Mouse (Mus musculus) G1E (cell line): ENCODE results near the gene Cdh18. TPM values are rescaled to one million over a fixed set of nuclear protein-coding genes. Genes with fewer than 3 reads are reported as not detected.

Experiments used
- ATAC-seq: 2 replicates; pipeline ENCODE4 v1.8.0; 2016; ENCODE audit warnings: mild to moderate bottlenecking; ENCODE audit not compliant: insufficient number of reproducible peaks, poor library complexity, low FRiP score, severe bottlenecking; ENCODE audit errors: extremely low read depth
- DNase-seq: peaks from one replicate; pipeline ENCODE4 v3.0.0; 2012; ENCODE audit warnings: low spot score
- H3K27me3 ChIP-seq: 2 replicates; pipeline ENCODE4 v1.6.1; 2012; ENCODE audit warnings: mild to moderate bottlenecking, low read length, inconsistent platforms; ENCODE audit not compliant: insufficient read depth
- H3K36me3 ChIP-seq: replicated peaks from 2 replicates; pipeline ENCODE3; 2012; ENCODE audit warnings: mild to moderate bottlenecking, inconsistent platforms
- H3K4me1 ChIP-seq: 2 replicates; pipeline ENCODE4 v1.6.1; 2012; ENCODE audit warnings: low read depth, low read length, inconsistent platforms, mixed read lengths; ENCODE audit not compliant: insufficient read depth
- H3K4me3 ChIP-seq: 2 replicates; pipeline ENCODE4 v1.5.1; 2012; ENCODE audit warnings: low read depth, mild to moderate bottlenecking, inconsistent platforms, low read length, moderate library complexity, mixed read lengths
- H3K9me3 ChIP-seq: replicated peaks from 2 replicates; pipeline ENCODE4 v1.6.1; 2012; ENCODE audit warnings: inconsistent platforms
- CTCF ChIP-seq: IDR thresholded peaks from 2 replicates; pipeline ENCODE4 v1.5.1; 2012; ENCODE audit warnings: low read depth, low read length, inconsistent platforms, mixed read lengths
- GATA1 ChIP-seq: IDR thresholded peaks from 2 replicates; pipeline ENCODE4 v1.6.1; 2012; ENCODE audit warnings: borderline replicate concordance, low read length, inconsistent platforms, mixed read lengths
- GATA2 ChIP-seq: IDR thresholded peaks from 2 replicates; pipeline ENCODE4 v1.6.1; 2012; ENCODE audit warnings: low read depth, low read length, inconsistent platforms, borderline replicate concordance
- POLR2AphosphoS5 ChIP-seq: IDR thresholded peaks from 2 replicates; pipeline ENCODE4 v1.6.1; 2012; ENCODE audit warnings: low read depth, low read length, inconsistent platforms; ENCODE audit not compliant: insufficient replicate concordance
- TAL1 ChIP-seq: conservative IDR thresholded peaks from 2 replicates; pipeline ENCODE4 v1.6.1; 2012; ENCODE audit warnings: low read depth, low read length, inconsistent platforms, mixed read lengths
- polyA plus RNA-seq: library from polyadenylated mRNA; stranded (reverse); fragments of >175 nt; gene quantifications from 2 replicates; pipeline ENCODE4 v1.2.3, GENCODE M21; 2012
- total RNA-seq, 2 experiments: library from RNA; stranded (forward) in 1 of 2; stranded (reverse) in 1 of 2; fragments of 200-1000 nt in 1 of 2; fragments of >200 nt in 1 of 2; fragmentation: Nextera tagmentation in 1 of 2; gene quantifications; 2 replicates each; pipeline ENCODE4 v1.2.3; 2014 to 2017

The Cdh18 gene
- total and polyA plus RNA-seq, 3 experiments: 0.16 TPM; not detected in 2

DNA sequence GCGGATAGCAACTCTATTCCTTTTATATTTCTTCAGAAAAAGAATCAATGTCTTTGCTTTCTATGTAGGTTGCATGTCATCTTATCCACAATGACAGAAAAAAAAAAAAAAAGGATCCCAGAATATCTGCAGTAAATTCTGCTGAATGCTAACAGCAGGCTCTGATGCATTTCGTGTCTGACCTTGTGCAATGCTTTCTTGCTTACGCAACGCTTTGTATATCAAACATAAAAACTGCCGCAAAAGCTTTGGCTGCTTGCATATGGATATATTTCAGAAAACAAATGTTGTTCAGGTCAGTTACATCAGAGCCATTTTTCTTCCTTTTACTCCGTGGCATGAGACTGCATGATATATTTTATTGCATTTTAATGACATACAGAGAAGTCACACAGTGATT, 240.9 kb downstream of the Cdh18 start:
- H3K9me3 ChIP-seq: no peaks in the 10 kb centered on the region
- no peaks in the 10 kb centered on the region for H3K36me3 ChIP-seq
- H3K27me3 ChIP-seq: no peaks in the 10 kb centered on the region
- TF ChIP-seq CTCF (no peak), POLR2AphosphoS5 (no peak), GATA2 (no peak), GATA1 (no peak), TAL1 (no peak)
- DNase-seq (no peak), ATAC-seq (no peak)
- H3K4me3 ChIP-seq: no peak overlapping the region
- no peaks in the 10 kb centered on the region for H3K4me1 ChIP-seq

- H3K36me3 ChIP-seq: no peaks in the 10 kb centered on the region
These were observed 243.0 kb downstream of the Cdh18 start for GRCm38 (mm10) chr15:22791791-22792190.

DNA sequence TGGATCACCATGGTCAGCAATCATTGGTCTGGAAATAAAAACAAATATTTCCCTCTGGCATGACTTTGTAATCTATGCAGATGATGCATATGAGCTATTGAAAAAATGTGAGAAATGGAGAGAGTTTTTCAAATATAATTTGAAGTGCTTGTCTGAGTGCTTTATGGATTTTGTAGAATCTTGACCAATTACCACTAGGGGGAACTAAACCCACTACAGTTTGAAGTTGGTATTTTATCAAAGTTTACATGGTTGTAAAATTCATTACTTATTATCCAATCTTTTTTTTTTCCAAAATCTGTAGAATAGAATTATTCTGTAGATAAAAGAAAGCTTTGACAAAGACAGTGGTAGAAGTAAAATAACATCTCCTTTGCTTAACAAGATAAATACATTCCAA, 284.3 kb downstream of the Cdh18 start:
- Histone ChIP-seq H3K4me3 (no peak overlapping the region), H3K4me1 (no peaks in the 10 kb centered on the region), H3K36me3 (no peaks in the 10 kb centered on the region), H3K9me3 (no peaks in the 10 kb centered on the region), H3K27me3 (no peaks in the 10 kb centered on the region)
- ATAC-seq (no peak), DNase-seq (no peak)
- TF ChIP-seq CTCF: no peak
- TF ChIP-seq POLR2AphosphoS5: no peak
- no peak for TF ChIP-seq GATA1
- no peak for TF ChIP-seq TAL1
- TF ChIP-seq GATA2: no peak

More at GRCm38 (mm10) chr15:22791791-22792190, 243.0 kb downstream of the Cdh18 start:
- Histone ChIP-seq H3K4me1 (no peaks in the 10 kb centered on the region), H3K4me3 (no peak overlapping the region), H3K9me3 (no peaks in the 10 kb centered on the region), H3K27me3 (no peaks in the 10 kb centered on the region)
- TF ChIP-seq GATA1 (no peak), GATA2 (no peak), POLR2AphosphoS5 (no peak)
- no peak for ATAC-seq
- DNase-seq: no peak

GRCm38 (mm10) chr15:22837173-22837572, 288.4 kb downstream of the Cdh18 start:
- ATAC-seq: no peak
- Histone ChIP-seq H3K36me3 (no peaks in the 10 kb centered on the region), H3K4me3 (no peak overlapping the region), H3K27me3 (no peaks in the 10 kb centered on the region), H3K9me3 (no peaks in the 10 kb centered on the region), H3K4me1 (no peaks in the 10 kb centered on the region)
- DNase-seq: no peak
- TF ChIP-seq CTCF: no peak
- no peak for TF ChIP-seq POLR2AphosphoS5
- no peak for TF ChIP-seq GATA1

GRCm38 (mm10) chr15:22857704-22858103, 308.9 kb downstream of the Cdh18 start:
- H3K9me3 ChIP-seq: no peaks in the 10 kb centered on the region
- no peak for ATAC-seq
- DNase-seq: no peak
- H3K4me3 ChIP-seq: no peak overlapping the region
- no peaks in the 10 kb centered on the region for H3K27me3 ChIP-seq
- H3K36me3 ChIP-seq: no peaks in the 10 kb centered on the region
- TF ChIP-seq GATA1: no peak
- TF ChIP-seq TAL1: no peak
- no peak for TF ChIP-seq POLR2AphosphoS5
- no peak for TF ChIP-seq CTCF
- no peak for TF ChIP-seq GATA2
- H3K4me1 ChIP-seq: no peaks in the 10 kb centered on the region

- Histone ChIP-seq H3K36me3 (no peaks in the 10 kb centered on the region), H3K27me3 (no peaks in the 10 kb centered on the region), H3K4me3 (no peak overlapping the region), H3K4me1 (no peaks in the 10 kb centered on the region), H3K9me3 (no peaks in the 10 kb centered on the region)
- no peak for DNase-seq
- no peak for TF ChIP-seq CTCF
- no peak for TF ChIP-seq TAL1
- no peak for TF ChIP-seq GATA1
- TF ChIP-seq POLR2AphosphoS5: no peak
- no peak for TF ChIP-seq GATA2
- ATAC-seq: no peak
These were observed 321.9 kb downstream of the Cdh18 start for GRCm38 (mm10) chr15:22870679-22871078.

GRCm38 (mm10) chr15:22897724-22898123, 348.9 kb downstream of the Cdh18 start:
- ATAC-seq: no peak
- H3K9me3 ChIP-seq: no peaks in the 10 kb centered on the region
- TF ChIP-seq GATA2: no peak
- TF ChIP-seq CTCF: no peak
- no peak for TF ChIP-seq TAL1
- TF ChIP-seq POLR2AphosphoS5: no peak
- no peak for TF ChIP-seq GATA1

More at GRCm38 (mm10) chr15:22897724-22898123, 348.9 kb downstream of the Cdh18 start:
- Histone ChIP-seq H3K4me1 (no peaks in the 10 kb centered on the region), H3K36me3 (no peaks in the 10 kb centered on the region), H3K4me3 (no peak overlapping the region), H3K27me3 (no peaks in the 10 kb centered on the region)
- DNase-seq: no peak
